Mouse (Mus musculus) spleen, adult 2 months (tissue): ENCODE measurements around the gene Crygn. TPM values are rescaled to one million over a fixed set of nuclear protein-coding genes. Genes with fewer than 3 reads are reported as not detected.

Source experiments
- DNase-seq, 2 experiments: peaks; one replicate each; pipeline versions ENCODE4 v3.0.0 to v3.0.0-alpha.2; 2012 to 2021; ENCODE audit warnings: low spot score in 2 of 2, low read depth in 1 of 2
- H3K27ac ChIP-seq: fragments of 200-500 bp; 2 replicates; pipeline ENCODE4 v1.5.1; 2012; ENCODE audit warnings: low read length, inconsistent platforms; ENCODE audit not compliant: insufficient read depth
- H3K27me3 ChIP-seq: fragments of 200-500 bp; 2 replicates; pipeline ENCODE4 v1.6.1; 2012; ENCODE audit warnings: mild to moderate bottlenecking, moderate library complexity, low read length, inconsistent platforms; ENCODE audit not compliant: control insufficient read depth, insufficient read depth
- H3K36me3 ChIP-seq: fragments of 200-500 bp; 2 replicates; pipeline ENCODE4 v1.6.1; 2012; ENCODE audit warnings: mild to moderate bottlenecking, low read length, inconsistent platforms; ENCODE audit not compliant: control insufficient read depth, insufficient read depth
- H3K4me1 ChIP-seq: fragments of 200-500 bp; 2 replicates; pipeline ENCODE4 v1.6.1; 2011; ENCODE audit warnings: inconsistent platforms; ENCODE audit not compliant: control insufficient read depth, insufficient read depth, insufficient read length
- H3K4me3 ChIP-seq: fragments of 200-500 bp; 2 replicates; pipeline ENCODE4 v1.5.1; 2011; ENCODE audit warnings: mild to moderate bottlenecking, inconsistent platforms; ENCODE audit not compliant: insufficient read depth, insufficient read length; ENCODE audit errors: extremely low read depth
- CTCF ChIP-seq: fragments of 200-500 bp; IDR thresholded peaks from 2 replicates; pipeline ENCODE4 v1.5.1; 2011; ENCODE audit warnings: mild to moderate bottlenecking, inconsistent platforms; ENCODE audit not compliant: insufficient read depth, insufficient read length, insufficient replicate concordance; ENCODE audit errors: extremely low read depth
- POLR2A ChIP-seq: fragments of 200-500 bp; IDR thresholded peaks from 2 replicates; pipeline ENCODE4 v1.6.1; 2011; ENCODE audit warnings: low read depth, low read length, inconsistent platforms
- WGBS: fragments of 180-500 bp; shearing (Covaris S2); methylation state at CpG from one replicate; pipeline ENCODE4 v1.1.7; 2018; 5-methylcytosine and 5-hydroxymethylcytosine counted together
- polyA plus RNA-seq: library from polyadenylated mRNA; depleted of rRNA; stranded (reverse); fragments of >200 nt; gene quantifications from 2 replicates; pipeline ENCODE4 v1.2.3, GENCODE M21; 2012

The Crygn gene
- polyA plus RNA-seq, 1 experiment: 0.33 TPM

DNA sequence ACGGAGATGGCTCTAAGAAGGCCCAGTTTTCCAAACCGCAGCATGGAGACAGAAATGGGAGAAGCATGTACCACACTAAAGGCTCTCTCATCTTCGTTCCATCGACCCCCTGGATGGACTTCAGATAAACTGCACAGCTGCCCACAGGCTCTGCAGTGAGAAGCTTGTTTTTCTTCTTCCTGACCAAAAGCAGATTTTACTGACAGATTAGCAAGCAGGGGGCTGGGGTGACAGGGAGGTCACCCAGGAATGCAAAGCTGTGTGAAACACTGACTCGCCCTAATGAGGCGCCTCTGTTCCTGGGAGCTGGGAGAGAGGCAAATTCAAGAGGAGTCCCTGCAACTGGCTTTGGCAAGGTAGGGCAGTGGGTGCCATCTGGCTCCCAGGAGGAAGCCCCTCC is 10.3 kb downstream of the Crygn start:
- no peak for DNase-seq
- TF ChIP-seq POLR2A (no peak), CTCF (no peak)
- whole genome bisulfite sequencing: 60% methylated on average over 6 of the region's 6 CpGs

DNA sequence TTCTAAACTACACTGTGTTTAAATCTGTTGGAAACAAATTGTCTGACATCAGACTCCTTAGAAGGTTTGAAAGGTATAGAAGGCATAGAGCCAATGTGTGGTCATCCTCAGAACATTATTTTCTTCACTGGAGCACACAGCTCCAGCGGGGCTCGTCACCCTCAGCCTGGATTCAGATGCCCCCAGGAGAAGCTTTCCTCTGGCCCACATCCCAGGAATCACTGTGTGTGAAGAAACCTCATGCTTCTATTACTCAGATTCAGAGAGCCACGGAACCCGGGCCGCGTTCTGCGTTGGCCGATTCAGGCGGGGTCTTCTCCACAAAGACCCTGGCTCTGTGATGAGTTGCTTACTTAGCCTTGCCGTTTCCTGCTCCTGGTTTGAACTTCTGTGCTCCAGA is 13.9 kb downstream of the Crygn start:
- 92% methylated on average over 10 of the region's 10 CpGs for WGBS
- H3K4me1 ChIP-seq: peaks cover 5% of the 10 kb centered on the region; the same call in 1 of the 2 replicates
- no peak overlapping the region for H3K27ac ChIP-seq
- H3K36me3 ChIP-seq: no peaks in the 10 kb centered on the region
- no peak overlapping the region for H3K4me3 ChIP-seq
- no peaks in the 10 kb centered on the region for H3K27me3 ChIP-seq
- TF ChIP-seq CTCF (no peak), POLR2A (no peak)
- no peak for DNase-seq

More for the DNA sequence above, 10.3 kb downstream of the Crygn start:
- no peak overlapping the region for H3K27ac ChIP-seq
- H3K36me3 ChIP-seq: no peaks in the 10 kb centered on the region
- peaks cover 12% of the 10 kb centered on the region; the same call in 1 of the 2 replicates for H3K4me1 ChIP-seq
- H3K27me3 ChIP-seq: no peaks in the 10 kb centered on the region
- no peak overlapping the region for H3K4me3 ChIP-seq

DNA sequence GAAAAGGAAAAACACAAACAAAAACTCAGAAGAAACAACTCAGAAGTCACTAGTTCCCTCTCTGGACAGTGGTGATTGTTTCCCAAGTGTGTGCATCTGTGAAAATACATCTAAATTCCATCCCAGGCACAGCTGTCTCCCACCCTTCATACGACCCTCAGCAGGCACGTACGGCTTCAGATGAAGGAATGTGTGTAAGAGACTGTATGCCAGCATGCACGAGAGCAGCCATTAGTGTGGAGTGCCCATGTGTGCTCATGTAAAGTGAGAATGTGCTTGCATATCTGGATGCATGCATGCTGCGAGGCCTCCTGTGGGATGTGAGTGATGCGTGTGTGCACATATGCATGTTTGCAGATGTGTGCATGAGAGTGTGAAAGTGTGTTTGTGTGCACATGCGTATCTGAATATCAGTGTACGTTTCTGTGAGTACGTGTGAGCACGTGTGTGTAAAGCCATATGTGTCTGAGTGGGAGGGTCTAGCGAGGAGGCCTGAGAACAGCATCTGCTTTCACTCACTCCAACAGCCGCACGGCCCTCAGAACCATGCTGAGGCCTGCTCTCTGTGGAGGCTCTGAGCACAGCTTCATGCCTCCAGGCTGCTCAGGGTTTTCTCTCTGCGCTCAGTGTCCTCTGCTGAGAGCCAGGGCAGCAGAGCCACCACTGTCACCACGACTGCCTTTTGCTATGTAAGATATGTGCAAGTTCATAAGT is 16.5 kb downstream of the Crygn start:
- DNase-seq: no peak

DNA sequence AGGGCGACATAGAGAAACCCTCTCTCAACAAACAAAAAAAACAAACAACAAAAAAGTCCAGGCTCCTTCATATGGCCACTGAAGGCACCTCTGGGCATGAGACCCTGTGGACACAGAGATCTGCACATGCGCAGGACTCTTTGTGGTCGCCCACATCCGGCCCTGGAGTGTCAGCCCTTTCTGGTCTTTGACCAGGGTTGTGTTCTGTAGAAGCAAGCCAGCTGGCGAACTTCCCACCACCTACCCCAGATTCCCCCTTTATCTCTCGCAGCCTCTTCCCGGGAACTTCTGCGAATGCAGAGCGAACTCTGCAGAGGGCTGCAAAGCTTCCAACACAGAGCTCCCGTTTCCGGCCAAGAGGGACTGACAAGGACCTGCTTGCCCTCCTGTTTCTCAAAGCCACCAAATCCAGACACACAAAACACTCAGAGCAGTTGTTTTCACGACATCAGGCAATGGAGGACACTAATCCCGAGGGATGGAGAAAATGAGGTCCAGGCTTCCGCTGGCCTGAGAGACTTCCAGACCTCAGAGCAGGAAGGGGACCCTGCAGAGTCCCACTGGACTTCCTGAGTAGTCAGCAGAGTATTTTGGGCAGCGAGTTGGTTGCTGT is 18.6 kb downstream of the Crygn start:
- H3K36me3 ChIP-seq: no peaks in the 10 kb centered on the region
- no peaks in the 10 kb centered on the region for H3K27me3 ChIP-seq
- H3K27ac ChIP-seq: peak overlapping the region; percentile 25
- no peak overlapping the region for H3K4me3 ChIP-seq
- H3K4me1 ChIP-seq: peaks cover 7% of the 10 kb centered on the region; the same call in 1 of the 2 replicates
- no peak for TF ChIP-seq POLR2A
- no peak for TF ChIP-seq CTCF
- 12% methylated on average over 15 of the region's 15 CpGs for WGBS
- DNase-seq: peak in 1 of 2 experiments; percentile 79

More for the DNA sequence above, 16.5 kb downstream of the Crygn start:
- Histone ChIP-seq H3K4me1 (peaks cover 7% of the 10 kb centered on the region; the same call in 1 of the 2 replicates), H3K27ac (no peak overlapping the region), H3K36me3 (no peaks in the 10 kb centered on the region), H3K27me3 (no peaks in the 10 kb centered on the region), H3K4me3 (no peak overlapping the region)
- no peak for TF ChIP-seq POLR2A
- no peak for TF ChIP-seq CTCF
- 92% methylated on average over 15 of the region's 15 CpGs for WGBS

DNA sequence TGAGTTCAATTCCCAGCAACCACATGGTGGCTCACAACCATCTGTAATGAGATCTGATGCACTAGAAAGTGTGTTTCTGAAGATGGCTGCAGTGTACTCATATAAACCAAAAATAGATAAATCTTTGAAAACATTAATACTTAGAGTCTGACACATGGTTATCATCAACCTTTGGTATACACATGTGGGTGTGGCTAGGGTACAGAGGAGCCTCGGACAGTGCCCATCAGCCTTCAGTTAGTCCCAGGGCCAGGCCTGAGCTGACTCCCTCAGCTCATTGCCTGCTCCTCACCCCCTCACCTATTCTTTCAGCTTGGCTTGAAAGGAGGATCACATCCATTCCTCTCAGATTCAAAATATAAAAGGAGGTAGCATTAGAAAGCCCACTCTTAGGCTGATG is 19.3 kb downstream of the Crygn start:
- H3K4me3 ChIP-seq: no peak overlapping the region
- 79% methylated on average over 1 of the region's 1 CpGs for WGBS
- H3K27me3 ChIP-seq: no peaks in the 10 kb centered on the region
- no peak overlapping the region for H3K27ac ChIP-seq
- DNase-seq: no peak
- peaks cover 7% of the 10 kb centered on the region; the same call in 1 of the 2 replicates for H3K4me1 ChIP-seq
- TF ChIP-seq CTCF (no peak), POLR2A (no peak)
- H3K36me3 ChIP-seq: no peaks in the 10 kb centered on the region

DNA sequence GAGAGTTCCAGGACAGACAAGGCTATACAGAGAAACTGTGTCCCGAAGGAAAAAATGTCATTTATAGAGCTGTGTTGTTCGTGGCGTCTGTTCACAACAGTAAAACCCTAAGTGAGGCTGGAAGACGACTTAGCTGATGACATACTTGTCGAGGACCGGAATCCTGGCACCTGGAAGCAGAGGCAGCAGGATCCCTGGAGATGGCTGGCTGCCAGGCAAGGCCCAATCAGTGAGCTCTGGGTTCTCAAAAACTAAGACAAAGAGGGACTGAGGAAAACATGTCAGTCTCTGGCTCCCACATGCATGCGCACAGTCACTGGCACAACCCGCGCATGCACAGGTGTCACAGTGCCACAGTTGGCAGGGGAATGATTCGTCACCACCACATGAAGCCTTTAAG is 20.2 kb downstream of the Crygn start:
- Histone ChIP-seq H3K4me3 (no peak overlapping the region), H3K4me1 (peaks cover 7% of the 10 kb centered on the region; the same call in 1 of the 2 replicates), H3K27me3 (no peaks in the 10 kb centered on the region), H3K36me3 (no peaks in the 10 kb centered on the region), H3K27ac (no peak overlapping the region)
- DNase-seq: no peak
- WGBS: 92% methylated on average over 10 of the region's 10 CpGs
- no peak for TF ChIP-seq CTCF
- TF ChIP-seq POLR2A: no peak
